In the genomic region with DNA sequence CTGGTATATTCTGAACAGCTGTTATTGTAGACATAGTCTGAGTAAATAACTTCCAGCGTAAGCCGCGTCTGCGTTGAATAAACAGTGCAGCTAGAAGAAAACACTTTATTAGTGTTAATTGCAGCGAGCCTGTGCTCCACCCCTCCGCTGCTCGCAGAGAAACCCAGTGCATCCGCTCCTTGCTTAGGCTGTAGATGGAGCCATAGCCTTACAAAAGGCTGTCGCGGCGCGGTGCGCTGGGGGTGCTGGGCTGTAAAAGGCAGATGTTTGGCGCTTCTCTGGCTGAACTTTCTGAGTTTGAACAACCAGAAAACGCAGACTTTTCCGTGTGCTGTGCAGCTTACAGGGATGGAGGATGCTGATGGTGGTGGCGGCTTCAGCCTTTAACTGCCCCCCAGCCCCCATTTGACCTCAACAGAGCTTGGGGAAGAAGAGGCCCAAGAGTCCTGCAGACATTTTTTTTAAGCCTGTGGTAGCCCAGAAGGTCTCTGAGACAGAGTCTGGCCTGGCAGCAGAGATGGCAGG, we compare ENCODE assay signal across 8 mouse cellular contexts. TPM values are rescaled to one million over a fixed set of nuclear protein-coding genes. Genes with fewer than 3 reads are reported as not detected.
DNase-seq lines count a peak whose midpoint lies in the region; ATAC-seq and TF ChIP-seq lines count a peak whose summit lies in the region.

No protein-coding gene starts in this region.

- H3K27ac ChIP-seq in heart, embryonic 15.5 days: no peak overlapping the region
- no peak overlapping the region for H3K27ac ChIP-seq in lung, embryonic 16.5 days (ENCODE audit: low read length)

- H3K9ac ChIP-seq in heart, embryonic 15.5 days: no peak overlapping the region
- peak overlapping the region; percentile 46 for H3K9ac ChIP-seq in lung, embryonic 16.5 days (ENCODE audit: low read length)

- H3K4me1 ChIP-seq in heart, embryonic 15.5 days (replicated peaks): 0 out of 2 replicates have a peak, but pooled peaks cover 5% of the 10 kb centered on the region
- H3K4me1 ChIP-seq in lung, embryonic 16.5 days (replicated peaks; ENCODE audit: control insufficient read depth, insufficient read depth, low read length): peaks cover 4% of the 10 kb centered on the region; the same call in 1 of the 2 replicates

- no peak for ATAC-seq in heart, embryonic 15.5 days (replicated peaks; ENCODE audit: insufficient number of reproducible peaks, insufficient read depth, low FRiP score, low read depth)
- ATAC-seq in lung, embryonic 16.5 days (ENCODE audit: low read depth): peak; percentile 94

- H3K4me3 ChIP-seq in C2C12 (ENCODE audit: insufficient read depth, poor library complexity, severe bottlenecking): no peak overlapping the region
- H3K4me3 ChIP-seq in heart, embryonic 15.5 days: 0 out of 2 replicates have a peak overlapping the region, but pooled peaks have one; percentile 8
- H3K4me3 ChIP-seq in lung, embryonic 16.5 days (ENCODE audit: low read length): no peak overlapping the region

- no peaks in the 10 kb centered on the region for H3K79me3 ChIP-seq in C2C12 (ENCODE audit: low read depth)

- H3K27me3 ChIP-seq in C2C12 (ENCODE audit: control insufficient read depth, insufficient read depth, insufficient read length): peaks cover 3% of the 10 kb centered on the region
- H3K27me3 ChIP-seq in heart, embryonic 15.5 days: peaks cover 22% of the 10 kb centered on the region; the same call in 1 of the 2 replicates
- peaks cover 12% of the 10 kb centered on the region for H3K27me3 ChIP-seq in lung, embryonic 16.5 days (ENCODE audit: control insufficient read depth, insufficient read depth, low read depth, low read length)

- DNase-seq in adrenal gland, postnatal 10 days: peak; percentile 79
- peak; percentile 49 for DNase-seq in fibroblast of lung, adult 2 months (ENCODE audit: low read depth)
- DNase-seq in large intestine, adult 2 months (ENCODE audit: low read depth, low spot score): peak; percentile 19
- peak; percentile 67 for DNase-seq in ovary, postnatal 36 days (ENCODE audit: low spot score)
- DNase-seq in urinary bladder, postnatal 14 days (ENCODE audit: low spot score): peak; percentile 71

- H3K79me2 ChIP-seq in C2C12 (ENCODE audit: control insufficient read depth, insufficient read depth): no peaks in the 10 kb centered on the region

- H3ac ChIP-seq in C2C12 (ENCODE audit: control insufficient read depth, insufficient read length, low read depth): no peak overlapping the region

- no peaks in the 10 kb centered on the region for H3K36me3 ChIP-seq in C2C12 (ENCODE audit: control insufficient read depth, insufficient read depth)
- no peaks in the 10 kb centered on the region for H3K36me3 ChIP-seq in heart, embryonic 15.5 days
- no peaks in the 10 kb centered on the region for H3K36me3 ChIP-seq in lung, embryonic 16.5 days (ENCODE audit: control insufficient read depth, insufficient read depth, low read length)

- TF ChIP-seq CTCF in C2C12 (IDR thresholded peaks at IDR 0.05; ENCODE audit: control insufficient read depth, insufficient read depth, insufficient read length): peak; percentile 84

- peak overlapping the region; percentile 48 for H3K4me2 ChIP-seq in heart, embryonic 15.5 days
- peak overlapping the region; percentile 47 for H3K4me2 ChIP-seq in lung, embryonic 16.5 days (ENCODE audit: low read depth, low read length)

- 6% methylated on average over 17 of the region's 17 CpGs for WGBS in heart, embryonic 15.5 days
- 1% methylated on average over 17 of the region's 17 CpGs for WGBS in large intestine, adult 2 months
- 2% methylated on average over 17 of the region's 17 CpGs for WGBS in lung, embryonic 16.5 days

- no peaks in the 10 kb centered on the region for H3K9me3 ChIP-seq in heart, embryonic 15.5 days (replicated peaks)
- H3K9me3 ChIP-seq in lung, embryonic 16.5 days (ENCODE audit: control insufficient read depth, low read length): no peaks in the 10 kb centered on the region

TF ChIP-seq in C2C12, 6 proteins besides CTCF, POLR2A, EP300 and RAD21:
- TF ChIP-seq MYOG (IDR thresholded peaks at IDR 0.05; ENCODE audit: control insufficient read depth, extremely low read depth, insufficient read length): no peak
- TF ChIP-seq USF1 (IDR thresholded peaks at IDR 0.05; ENCODE audit: low read depth): no peak
- TF ChIP-seq MYOD1 (IDR thresholded peaks at IDR 0.05; ENCODE audit: control insufficient read depth, insufficient read length, low read depth): no peak
- TF ChIP-seq MAX (IDR thresholded peaks at IDR 0.05): no peak
- TF ChIP-seq CEBPB (IDR thresholded peaks at IDR 0.05; ENCODE audit: low read depth): no peak
- no peak for TF ChIP-seq FOSL1 (IDR thresholded peaks at IDR 0.05; ENCODE audit: insufficient read depth, low read length, poor library complexity, severe bottlenecking)

RNA-seq across cellular contexts. Expression of a gene that starts 8.9 kb away (rescaled TPM):
- 13.0 TPM for polyA plus RNA-seq in C2C12 (2012; fragmentation: generic; extraction: Trizol)
- 10 to 100 TPM; 31.6 to 40.4 TPM for total RNA-seq in adrenal gland, postnatal 10 days (2021)
- 45.2 and 47.5 TPM in 2 replicates for polyA plus RNA-seq in heart, embryonic 15.5 days (2015; fragmentation: Nextera tagmentation; extraction: Ambion mirVana)
- polyA plus RNA-seq in large intestine, adult 2 months (2012; rRNA removed): 33.4 and 33.6 TPM in 2 replicates
- 73.8 and 76.9 TPM in 2 replicates for polyA plus RNA-seq in lung, embryonic 16.5 days (2015; fragmentation: Nextera tagmentation; extraction: Ambion mirVana)

Comparison
In these comparisons a context has a peak if more than half of its experiments do, and no peak if none do; other contexts are left out.
1. DNase-seq: peak in every context shown above with its lines; median percentile 79 in adrenal gland, postnatal 10 days; 71 in urinary bladder, postnatal 14 days; 67 in ovary, postnatal 36 days; 49 in fibroblast of lung, adult 2 months; 19 in large intestine, adult 2 months.